Mouse (Mus musculus): ENCODE measurements around the gene Sf3b1. TPM values are rescaled to one million over a fixed set of nuclear protein-coding genes. Genes with fewer than 3 reads are reported as not detected.
"Not testable (repeated sequence)": the region's sequence is repeated elsewhere in the genome, so short reads cannot be mapped to it uniquely, and the experiment has no call there.

The Sf3b1 gene
- polyA plus RNA-seq, 1 experiment, result 205 TPM

- no peak for DNase-seq (ENCODE audit: extremely low spot score in 1 of 2, low spot score in 1 of 2)
Observed at GRCm38 (mm10) chr1:55028512-55029249, 1.4 kb upstream of the Sf3b1 start.

GRCm38 (mm10) chr1:55027966-55028365 lies 685 bp upstream of the Sf3b1 start:
- DNase-seq (ENCODE audit: extremely low spot score in 1 of 2, low spot score in 1 of 2), result no peak

GRCm38 (mm10) chr1:55026444-55027252 lies 633 bp downstream of the Sf3b1 start:
- DNase-seq (ENCODE audit: extremely low spot score in 1 of 2, low spot score in 1 of 2), result peak in 1 of 2 experiments; percentile 11

GRCm38 (mm10) chr1:55025656-55026430 lies 1.4 kb downstream of the Sf3b1 start:
- peak in 1 of 2 experiments; percentile 19 for DNase-seq (ENCODE audit: extremely low spot score in 1 of 2, low spot score in 1 of 2)

- no peak for DNase-seq (ENCODE audit: extremely low spot score in 1 of 2, low spot score in 1 of 2)
Observed at GRCm38 (mm10) chr1:55021907-55022306, 5.4 kb downstream of the Sf3b1 start.

GRCm38 (mm10) chr1:55012513-55012912 lies 14.8 kb downstream of the Sf3b1 start:
- DNase-seq (ENCODE audit: extremely low spot score in 1 of 2, low spot score in 1 of 2), result no peak

- DNase-seq (ENCODE audit: extremely low spot score in 1 of 2, low spot score in 1 of 2), result not testable (repeated sequence)
Observed at GRCm38 (mm10) chr1:55008313-55008712, 19.0 kb downstream of the Sf3b1 start.

GRCm38 (mm10) chr1:54993581-54993980 lies 33.7 kb downstream of the Sf3b1 start:
- no peak for DNase-seq (ENCODE audit: extremely low spot score in 1 of 2, low spot score in 1 of 2)

- DNase-seq (ENCODE audit: extremely low spot score in 1 of 2, low spot score in 1 of 2), result no peak
Observed at GRCm38 (mm10) chr1:54986248-54986647, 41.0 kb downstream of the Sf3b1 start.

- DNase-seq (ENCODE audit: extremely low spot score in 1 of 2, low spot score in 1 of 2), result no peak
Observed at GRCm38 (mm10) chr1:54985831-54986230, 41.5 kb downstream of the Sf3b1 start.

GRCm38 (mm10) chr1:54984154-54984553 lies 43.1 kb downstream of the Sf3b1 start:
- no peak for DNase-seq (ENCODE audit: extremely low spot score in 1 of 2, low spot score in 1 of 2)

- DNase-seq (ENCODE audit: extremely low spot score in 1 of 2, low spot score in 1 of 2), result peak in 1 of 2 experiments; percentile 66
Observed at GRCm38 (mm10) chr1:54983339-54983738, 43.9 kb downstream of the Sf3b1 start.

GRCm38 (mm10) chr1:54982636-54983035 lies 44.6 kb downstream of the Sf3b1 start:
- no peak for DNase-seq (ENCODE audit: extremely low spot score in 1 of 2, low spot score in 1 of 2)

- peak in 1 of 2 experiments; percentile 72 for DNase-seq (ENCODE audit: extremely low spot score in 1 of 2, low spot score in 1 of 2)
Observed at GRCm38 (mm10) chr1:54979226-54979984, 47.9 kb downstream of the Sf3b1 start.

GRCm38 (mm10) chr1:54971687-54972404 lies 55.4 kb downstream of the Sf3b1 start:
- no peak for DNase-seq (ENCODE audit: extremely low spot score in 1 of 2, low spot score in 1 of 2)

- DNase-seq (ENCODE audit: extremely low spot score in 1 of 2, low spot score in 1 of 2), result no peak
Observed at GRCm38 (mm10) chr1:54966858-54967257, 60.4 kb downstream of the Sf3b1 start.

- DNase-seq (ENCODE audit: extremely low spot score in 1 of 2, low spot score in 1 of 2), result no peak
Observed at GRCm38 (mm10) chr1:54965159-54965995, 61.9 kb downstream of the Sf3b1 start.

- DNase-seq (ENCODE audit: extremely low spot score in 1 of 2, low spot score in 1 of 2), result no peak
Observed at GRCm38 (mm10) chr1:54961724-54962123, 65.6 kb downstream of the Sf3b1 start.
